Mouse (Mus musculus): ENCODE results near the gene Ell. TPM values are rescaled to one million over a fixed set of nuclear protein-coding genes. Genes with fewer than 3 reads are reported as not detected.

The Ell gene
- polyA plus RNA-seq, 1 experiment, result 12.7 TPM

DNA sequence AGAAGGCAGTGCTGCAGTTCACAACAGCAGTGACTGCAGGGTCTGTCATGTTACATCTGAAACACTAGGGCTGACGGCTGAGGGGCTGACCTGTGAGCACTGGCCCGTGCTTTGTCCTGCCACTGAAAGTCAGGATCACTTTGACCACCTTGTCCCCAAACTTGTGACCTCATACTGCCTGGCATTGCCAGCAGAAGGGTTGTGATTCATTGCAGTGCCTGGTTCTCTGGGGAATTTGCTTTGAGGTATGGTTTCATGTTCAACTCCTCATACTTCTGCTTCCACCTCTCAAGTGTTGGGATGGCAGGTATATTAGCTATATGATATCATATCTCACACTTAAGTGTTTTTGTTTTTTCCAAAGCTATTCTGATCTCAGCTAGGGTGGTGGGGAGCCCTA is 3.6 kb upstream of the Ell start:
- H3K36me3 ChIP-seq (ENCODE audit: control insufficient read depth, insufficient read depth), result peaks cover 20% of the 10 kb centered on the region
- TF ChIP-seq POLR2AphosphoS2 (IDR thresholded peaks at IDR 0.05; ENCODE audit: insufficient read length, low read depth), result no peak
- no peak for TF ChIP-seq TCF3 (IDR thresholded peaks at IDR 0.05; ENCODE audit: insufficient read length, low read depth)
- TF ChIP-seq REST (IDR thresholded peaks at IDR 0.05; ENCODE audit: insufficient read depth, insufficient read length), result no peak
- no peak for TF ChIP-seq MYOG (IDR thresholded peaks at IDR 0.05; ENCODE audit: control insufficient read depth in 1 of 3, insufficient read depth in 1 of 3, insufficient read length in 2 of 3, low read depth in 2 of 3)
- no peak for TF ChIP-seq CEBPB (IDR thresholded peaks at IDR 0.05; ENCODE audit: insufficient read depth, poor library complexity, severe bottlenecking)
- TF ChIP-seq E2F4 (IDR thresholded peaks at IDR 0.05; ENCODE audit: insufficient read depth), result no peak
- TF ChIP-seq POLR2A (IDR thresholded peaks at IDR 0.05; ENCODE audit: insufficient read length, low read depth), result no peak
- TF ChIP-seq MYOD1 (IDR thresholded peaks at IDR 0.05; ENCODE audit: control insufficient read depth in 1 of 3, insufficient read length in 2 of 3, low read depth in 2 of 3), result no peak
- TF ChIP-seq USF1 (IDR thresholded peaks at IDR 0.05; ENCODE audit: low read depth), result no peak
- TF ChIP-seq TCF12 (IDR thresholded peaks at IDR 0.05; ENCODE audit: insufficient read depth, poor library complexity, severe bottlenecking), result no peak
- no peak for TF ChIP-seq SRF (IDR thresholded peaks at IDR 0.05; ENCODE audit: control insufficient read depth, insufficient read length, low read depth)
- TF ChIP-seq MAX (IDR thresholded peaks at IDR 0.05; ENCODE audit: low read depth), result no peak
- no peak overlapping the region for H3K4me2 ChIP-seq (ENCODE audit: low read depth)
- no peak overlapping the region for H3ac ChIP-seq (ENCODE audit: control insufficient read depth, insufficient read length)
- H3K4me3 ChIP-seq, result no peak overlapping the region
- H3K79me2 ChIP-seq (ENCODE audit: control insufficient read depth, insufficient read depth), result peaks cover 11% of the 10 kb centered on the region
- no peaks in the 10 kb centered on the region for H3K27me3 ChIP-seq (ENCODE audit: control insufficient read depth, insufficient read depth, insufficient read length)

DNA sequence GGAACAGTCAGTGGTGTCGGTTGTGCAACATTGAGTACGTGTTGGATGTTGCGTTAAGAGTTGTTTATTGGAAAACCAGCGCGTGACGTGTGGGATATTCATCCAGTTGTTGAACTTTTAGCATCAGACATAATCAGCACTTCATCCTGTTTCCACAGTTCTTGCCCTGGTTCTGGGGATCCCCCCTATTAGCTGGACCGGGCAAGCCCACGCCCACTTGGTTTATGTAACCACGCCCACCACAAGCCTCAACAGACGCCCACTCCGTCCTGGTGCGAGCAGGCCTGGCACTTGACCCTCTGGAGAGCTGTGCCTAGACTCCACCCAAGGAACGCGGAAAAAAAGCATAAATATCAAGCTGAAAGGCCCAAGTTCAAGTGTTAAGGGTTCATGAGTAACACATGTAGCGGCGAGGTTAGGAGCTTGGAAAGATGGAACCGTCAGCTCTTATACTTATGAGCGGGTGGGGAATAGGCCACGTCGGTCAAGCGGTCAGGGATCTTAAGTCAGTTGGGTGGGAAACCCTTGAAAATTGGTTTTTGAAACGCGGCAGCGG is 1.2 kb upstream of the Ell start:
- Histone ChIP-seq H3K36me3 (ENCODE audit: control insufficient read depth, insufficient read depth) (peaks cover 9% of the 10 kb centered on the region), H3ac (ENCODE audit: control insufficient read depth, insufficient read length) (peak overlapping the region; percentile 51), H3K27me3 (ENCODE audit: control insufficient read depth, insufficient read depth, insufficient read length) (no peaks in the 10 kb centered on the region), H3K79me2 (ENCODE audit: control insufficient read depth, insufficient read depth) (peaks cover 35% of the 10 kb centered on the region), H3K4me3 (peak overlapping the region; percentile 91), H3K4me2 (ENCODE audit: low read depth) (peak overlapping the region; percentile 100)
- TF ChIP-seq POLR2AphosphoS2 (IDR thresholded peaks at IDR 0.05; ENCODE audit: insufficient read length, low read depth) (peak; percentile 90), POLR2A (IDR thresholded peaks at IDR 0.05; ENCODE audit: insufficient read length, low read depth) (peak; percentile 52), TCF12 (IDR thresholded peaks at IDR 0.05; ENCODE audit: insufficient read depth, poor library complexity, severe bottlenecking) (no peak)

DNA sequence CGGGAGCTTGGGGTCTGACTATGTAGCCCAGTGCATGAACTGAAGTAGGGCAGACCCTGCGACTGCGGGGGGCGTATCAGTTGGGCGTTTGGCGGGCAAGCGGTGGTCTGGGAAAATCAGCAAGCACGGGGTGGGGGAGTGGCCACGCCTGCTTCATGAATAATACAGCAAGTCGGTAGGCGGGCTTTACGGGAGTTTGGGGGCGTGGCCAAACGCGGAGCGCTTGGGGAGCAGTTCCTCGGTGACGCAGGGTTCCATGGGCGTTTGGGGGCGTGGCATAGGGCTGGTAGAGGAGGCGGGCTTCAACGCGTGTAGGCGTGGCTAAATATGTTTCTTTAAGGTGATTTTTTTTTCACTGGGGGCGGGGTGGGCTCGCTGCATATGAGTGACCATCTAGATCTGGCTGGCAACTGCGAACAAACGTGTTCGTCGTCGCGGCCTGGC is 602 bp upstream of the Ell start:
- peak overlapping the region; percentile 91 for H3K4me3 ChIP-seq
- peaks cover 9% of the 10 kb centered on the region for H3K36me3 ChIP-seq (ENCODE audit: control insufficient read depth, insufficient read depth)
- TF ChIP-seq SRF (IDR thresholded peaks at IDR 0.05; ENCODE audit: control insufficient read depth, insufficient read length, low read depth), result peak; percentile 60
- TF ChIP-seq POLR2AphosphoS2 (IDR thresholded peaks at IDR 0.05; ENCODE audit: insufficient read length, low read depth), result peak; percentile 53
- TF ChIP-seq MAX (IDR thresholded peaks at IDR 0.05; ENCODE audit: low read depth), result no peak
- H3K27me3 ChIP-seq (ENCODE audit: control insufficient read depth, insufficient read depth, insufficient read length), result no peaks in the 10 kb centered on the region
- H3K79me2 ChIP-seq (ENCODE audit: control insufficient read depth, insufficient read depth), result peaks cover 41% of the 10 kb centered on the region
- peak overlapping the region; percentile 100 for H3K4me2 ChIP-seq (ENCODE audit: low read depth)
- peak overlapping the region; percentile 51 for H3ac ChIP-seq (ENCODE audit: control insufficient read depth, insufficient read length)

DNA sequence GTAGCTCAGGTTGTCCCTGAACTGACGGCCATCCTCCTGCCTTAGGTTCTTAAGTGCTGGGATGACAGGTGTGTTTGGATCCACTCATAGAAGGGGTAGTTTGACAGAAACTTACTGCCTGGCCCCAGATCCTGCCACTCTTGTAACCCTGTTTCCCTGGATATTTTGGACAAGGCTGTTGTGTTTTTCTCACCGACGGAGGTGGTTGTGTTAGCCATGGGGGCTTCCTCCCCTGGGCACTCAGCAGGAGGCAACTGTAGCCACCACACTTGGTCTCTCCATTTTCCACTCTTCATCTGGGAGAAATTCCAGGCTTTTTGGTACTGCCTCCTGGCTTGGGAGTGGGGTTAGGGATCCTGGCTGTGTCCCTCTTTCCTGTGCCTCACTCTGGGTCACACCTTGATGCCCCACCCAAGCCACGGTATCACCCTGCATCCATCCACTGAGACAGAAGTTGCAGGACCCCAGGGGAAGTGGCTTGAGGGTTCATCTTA is 803 bp downstream of the Ell start:
- Histone ChIP-seq H3K79me2 (ENCODE audit: control insufficient read depth, insufficient read depth) (peaks cover 50% of the 10 kb centered on the region), H3K27me3 (ENCODE audit: control insufficient read depth, insufficient read depth, insufficient read length) (no peaks in the 10 kb centered on the region)

DNA sequence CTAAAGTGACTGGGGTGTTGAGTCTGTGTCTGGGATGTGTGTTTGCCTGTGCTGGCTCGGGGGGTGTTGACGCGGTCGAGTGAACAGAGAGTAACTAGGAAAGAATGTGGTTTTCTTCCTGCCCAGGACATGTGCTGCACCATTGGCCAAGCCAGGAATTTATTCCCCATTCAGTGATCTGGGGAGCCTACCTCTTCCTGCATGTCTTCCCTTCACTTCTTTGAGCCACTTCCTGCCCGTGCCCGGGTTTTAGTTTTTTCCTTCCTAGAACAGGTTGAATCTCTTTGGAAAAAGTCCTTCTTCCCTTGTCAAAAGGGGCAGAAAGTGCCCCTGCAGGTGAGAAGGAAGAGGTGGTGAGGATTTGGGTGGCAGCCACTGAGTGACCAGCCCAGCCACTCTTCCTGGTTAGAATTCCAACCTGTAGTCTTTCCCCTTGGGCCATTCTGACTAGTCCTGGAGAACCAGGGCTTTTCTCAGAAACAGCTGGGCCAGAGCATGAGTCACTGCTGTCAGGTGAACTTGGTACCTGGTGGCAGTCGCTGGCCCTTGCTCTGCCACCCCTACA is 1.3 kb downstream of the Ell start:
- peak overlapping the region; percentile 51 for H3ac ChIP-seq (ENCODE audit: control insufficient read depth, insufficient read length)
- TF ChIP-seq MYOD1 (IDR thresholded peaks at IDR 0.05; ENCODE audit: control insufficient read depth in 1 of 3, insufficient read length in 2 of 3, low read depth in 2 of 3), result no peak
- peaks cover 56% of the 10 kb centered on the region for H3K79me2 ChIP-seq (ENCODE audit: control insufficient read depth, insufficient read depth)
- peak overlapping the region; percentile 91 for H3K4me3 ChIP-seq
- H3K36me3 ChIP-seq (ENCODE audit: control insufficient read depth, insufficient read depth), result peaks cover 9% of the 10 kb centered on the region
- no peaks in the 10 kb centered on the region for H3K27me3 ChIP-seq (ENCODE audit: control insufficient read depth, insufficient read depth, insufficient read length)
- H3K4me2 ChIP-seq (ENCODE audit: low read depth), result peak overlapping the region; percentile 97

More for the DNA sequence above, 803 bp downstream of the Ell start:
- Histone ChIP-seq H3ac (ENCODE audit: control insufficient read depth, insufficient read length) (peak overlapping the region; percentile 51), H3K4me2 (ENCODE audit: low read depth) (peak overlapping the region; percentile 97), H3K4me3 (peak overlapping the region; percentile 91), H3K36me3 (ENCODE audit: control insufficient read depth, insufficient read depth) (peaks cover 9% of the 10 kb centered on the region)
- no peak for TF ChIP-seq CEBPB (IDR thresholded peaks at IDR 0.05; ENCODE audit: insufficient read depth, poor library complexity, severe bottlenecking)
- TF ChIP-seq TCF3 (IDR thresholded peaks at IDR 0.05; ENCODE audit: insufficient read length, low read depth), result no peak
- no peak for TF ChIP-seq SRF (IDR thresholded peaks at IDR 0.05; ENCODE audit: control insufficient read depth, insufficient read length, low read depth)
- TF ChIP-seq REST (IDR thresholded peaks at IDR 0.05; ENCODE audit: insufficient read depth, insufficient read length), result no peak
- no peak for TF ChIP-seq E2F4 (IDR thresholded peaks at IDR 0.05; ENCODE audit: insufficient read depth)
- TF ChIP-seq POLR2A (IDR thresholded peaks at IDR 0.05; ENCODE audit: insufficient read length, low read depth), result no peak
- TF ChIP-seq MYOD1 (IDR thresholded peaks at IDR 0.05; ENCODE audit: control insufficient read depth in 1 of 3, insufficient read length in 2 of 3, low read depth in 2 of 3), result no peak
